Mouse (Mus musculus): ENCODE data around the gene Fus.

GRCm38 (mm10) chr7:127966371-127966918 lies 812 bp upstream of the Fus start:
- TF ChIP-seq POLR2A (IDR thresholded peaks at IDR 0.05; ENCODE audit: extremely low read depth, insufficient read depth, low read length) (no peak), CTCF (IDR thresholded peaks at IDR 0.05; ENCODE audit: low read depth, low read length) (no peak)

Measured in liver, adult 2 months (tissue).